Mouse (Mus musculus): ENCODE measurements around the gene Trhr2.

DNA sequence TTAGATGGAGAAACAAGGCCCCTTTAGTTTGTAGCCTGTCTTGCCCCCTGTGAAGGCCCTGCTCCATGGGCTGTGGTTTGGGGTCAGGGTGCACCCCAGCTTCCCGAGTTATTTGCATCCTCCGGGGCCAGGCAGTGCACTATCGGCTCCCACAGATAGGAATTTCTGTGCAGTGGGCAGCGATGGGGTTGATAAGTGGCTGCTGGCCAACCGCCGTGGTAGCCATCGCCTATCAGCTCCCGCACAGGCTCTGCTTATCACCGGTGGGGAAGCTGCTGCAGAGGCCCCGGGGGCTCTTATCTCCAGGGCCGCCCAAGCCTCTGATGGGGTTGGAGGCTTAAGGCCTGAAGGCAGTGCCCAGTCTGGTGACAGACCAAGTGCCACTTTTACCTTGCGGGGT is 51.3 kb downstream of the Trhr2 start:
- TF ChIP-seq CTCF (IDR thresholded peaks at IDR 0.05; ENCODE audit: insufficient read depth, low read depth, low read length) (no peak), POLR2A (IDR thresholded peaks at IDR 0.05; ENCODE audit: insufficient read depth, low read depth, low read length) (no peak)

Data from olfactory bulb, adult 2 months (tissue).